Mouse (Mus musculus): ENCODE measurements around the gene Flvcr1. TPM values are rescaled to one million over a fixed set of nuclear protein-coding genes. Genes with fewer than 3 reads are reported as not detected.

Gene Flvcr1
- 5.0 and 5.2 TPM in 2 replicates for polyA plus RNA-seq (2012; rRNA removed)

GRCm38 (mm10) chr1:191026021-191026713 is at the start of gene Flvcr1:
Gene Flvcr1, minus strand, starts transcription at chr1:191026158.

GRCm38 (mm10) chr1:191062781-191063485 is 37.0 kb upstream of the Flvcr1 start, which contains the start of the genes Tatdn3 and Nsl1:
Gene Tatdn3, minus strand, starts transcription at chr1:191062932.
Gene Nsl1, plus strand, starts transcription at chr1:191063012.

DNA sequence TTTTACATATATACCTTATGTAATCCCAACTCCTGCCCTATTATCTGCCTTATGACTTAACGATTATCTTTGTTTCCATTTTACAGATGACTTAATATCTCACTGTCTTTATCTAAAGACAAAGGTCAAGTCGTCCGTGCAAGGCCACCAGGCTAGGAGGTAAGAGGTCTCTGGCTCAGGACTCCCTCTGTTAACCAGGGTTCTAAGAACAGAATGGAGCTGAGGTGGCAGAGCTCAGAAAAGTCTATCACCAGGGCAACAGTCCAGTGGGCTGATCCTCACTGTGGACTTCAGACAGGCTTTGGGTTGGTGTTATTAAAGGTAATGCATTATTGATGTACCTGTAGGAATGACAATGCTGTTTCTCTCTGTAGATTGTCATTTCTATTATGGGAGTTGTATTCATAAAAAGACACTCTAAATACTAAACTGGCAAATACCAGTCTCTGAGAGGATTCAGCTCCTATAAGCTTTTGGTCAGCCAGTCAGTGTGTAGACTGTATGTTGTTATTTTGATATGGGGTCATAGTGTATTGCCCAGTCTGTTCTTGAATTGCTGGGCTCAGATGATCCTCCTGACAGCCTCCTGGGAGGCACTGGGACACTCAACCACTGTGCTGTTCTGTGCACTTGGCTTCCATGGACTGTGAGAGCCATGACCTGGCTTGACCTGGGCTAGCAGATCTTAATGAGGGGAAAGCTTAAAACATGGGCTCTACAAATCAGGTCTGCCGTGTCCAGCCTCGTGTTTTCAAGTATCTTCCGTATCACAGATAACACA is 10.8 kb upstream of the Flvcr1 start, which contains the start of gene Spata45:
Gene Spata45 (plus strand): TSS at position 86 of the 781 bp plus-strand sequence.

DNA sequence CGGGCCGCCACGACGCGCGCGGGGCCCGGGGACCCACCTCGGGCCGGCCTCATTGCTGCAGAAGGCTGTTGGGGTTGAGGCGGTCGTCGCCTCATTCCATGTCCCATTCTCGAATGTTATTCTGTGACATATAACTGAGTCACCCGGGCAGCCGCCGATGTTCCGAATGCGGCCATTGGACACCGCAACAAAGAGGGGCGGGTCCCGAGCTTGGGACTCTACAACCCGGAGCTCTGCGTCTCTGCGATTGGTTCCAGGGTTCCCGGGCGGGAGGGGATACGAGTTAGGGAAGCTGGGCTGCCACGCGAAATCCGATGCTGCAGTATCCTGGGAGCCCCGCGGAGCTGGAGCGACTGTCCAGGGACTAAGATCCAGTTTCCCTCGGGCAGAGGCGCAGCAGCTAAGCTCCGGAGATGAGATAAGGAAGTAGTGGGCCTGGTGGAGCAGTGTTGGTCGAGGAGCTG is 46.8 kb downstream of the Flvcr1 start, which contains the start of gene Vash2:
Gene Vash2 (minus strand): TSS at position 197 of the 464 bp plus-strand sequence.

Other genes starting within 250 kb of the Flvcr1 start
- 1.5 and 3.3 TPM in 2 replicates for gene Rps6kc1, start 114.4 kb downstream of the Flvcr1 start, polyA plus RNA-seq (2012; rRNA removed)
- 4.6 and 7.0 TPM in 2 replicates for gene Angel2, start 101.0 kb downstream of the Flvcr1 start, polyA plus RNA-seq (2012; rRNA removed)
- gene Vash2, start 46.9 kb downstream of the Flvcr1 start, polyA plus RNA-seq (2012; rRNA removed), result 0.47 and 1.5 TPM in 2 replicates
- not detected in 2 replicates for gene Spata45, start 10.5 kb upstream of the Flvcr1 start, polyA plus RNA-seq (2012; rRNA removed)
- gene Tatdn3, start 36.8 kb upstream of the Flvcr1 start, polyA plus RNA-seq (2012; rRNA removed), result 1.00 and 3.6 TPM in 2 replicates
- 0.25 and 0.37 TPM in 2 replicates for gene Nsl1, start 36.9 kb upstream of the Flvcr1 start, polyA plus RNA-seq (2012; rRNA removed)
- gene Batf3, start 71.7 kb upstream of the Flvcr1 start, polyA plus RNA-seq (2012; rRNA removed), result 1.4 and 3.4 TPM in 2 replicates
- not detected in 2 replicates for gene Fam71a, start 138.7 kb upstream of the Flvcr1 start, polyA plus RNA-seq (2012; rRNA removed)
- gene Atf3, start 191.9 kb upstream of the Flvcr1 start, polyA plus RNA-seq (2012; rRNA removed), result 4.1 and 14.2 TPM in 2 replicates